Mouse (Mus musculus) right cerebral cortex, postnatal 25 days (tissue): ENCODE data around the gene Mthfsd.

Experiments used
- DNase-seq: peaks from one replicate; pipeline ENCODE4 v3.0.0; 2022

The Mthfsd gene

GRCm38 (mm10) chr8:121071454-121071853, 36.7 kb downstream of the Mthfsd start:
- DNase-seq: no peak

GRCm38 (mm10) chr8:121063649-121064048, 44.5 kb downstream of the Mthfsd start:
- no peak for DNase-seq

GRCm38 (mm10) chr8:121062521-121062920, 45.7 kb downstream of the Mthfsd start:
- no peak for DNase-seq

GRCm38 (mm10) chr8:121059098-121059497, 49.1 kb downstream of the Mthfsd start:
- DNase-seq: no peak

- no peak for DNase-seq
Observed at GRCm38 (mm10) chr8:121058081-121058480, 50.1 kb downstream of the Mthfsd start.

- DNase-seq: no peak
Observed at GRCm38 (mm10) chr8:121047441-121047840, 60.8 kb downstream of the Mthfsd start.

- no peak for DNase-seq
Observed at GRCm38 (mm10) chr8:121043719-121044440, 64.3 kb downstream of the Mthfsd start.
